Mouse (Mus musculus) thymus, postnatal 10 days (tissue): ENCODE data around the gene Lrrfip1.

ENCODE experiments used
- DNase-seq, 2 experiments: peaks; one replicate each; pipeline ENCODE4 v3.0.0; 2021; ENCODE audit warnings: low spot score in 2 of 2

The Lrrfip1 gene

GRCm38 (mm10) chr1:91085686-91086085 lies 87.1 kb downstream of the Lrrfip1 start:
- no peak for DNase-seq

GRCm38 (mm10) chr1:91086325-91086724 lies 87.8 kb downstream of the Lrrfip1 start:
- no peak for DNase-seq

- no peak for DNase-seq
These were observed 88.2 kb downstream of the Lrrfip1 start for GRCm38 (mm10) chr1:91086748-91087147.

- DNase-seq = no peak
These were observed 89.5 kb downstream of the Lrrfip1 start for GRCm38 (mm10) chr1:91088027-91088426.

GRCm38 (mm10) chr1:91088941-91089340 lies 90.4 kb downstream of the Lrrfip1 start:
- no peak for DNase-seq

GRCm38 (mm10) chr1:91090456-91090855 lies 91.9 kb downstream of the Lrrfip1 start:
- DNase-seq = no peak

GRCm38 (mm10) chr1:91092451-91092850 lies 93.9 kb downstream of the Lrrfip1 start:
- no peak for DNase-seq

- DNase-seq = no peak
These were observed 94.8 kb downstream of the Lrrfip1 start for GRCm38 (mm10) chr1:91093296-91093695.

- DNase-seq = no peak
These were observed 95.5 kb downstream of the Lrrfip1 start for GRCm38 (mm10) chr1:91094001-91094400.

GRCm38 (mm10) chr1:91095258-91095657 lies 96.7 kb downstream of the Lrrfip1 start:
- peak; percentile 24 to 44 for DNase-seq

- no peak for DNase-seq
These were observed 97.3 kb downstream of the Lrrfip1 start for GRCm38 (mm10) chr1:91095853-91096252.

- peak; percentile 69 to 71 for DNase-seq
These were observed 98.0 kb downstream of the Lrrfip1 start for GRCm38 (mm10) chr1:91096490-91096889.

- DNase-seq = peak; percentile 40 to 41
These were observed 98.8 kb downstream of the Lrrfip1 start for GRCm38 (mm10) chr1:91097283-91097834.

- peak; percentile 71 to 85 for DNase-seq
These were observed 100.3 kb downstream of the Lrrfip1 start for GRCm38 (mm10) chr1:91098887-91099286.

GRCm38 (mm10) chr1:91101709-91102440 lies 103.3 kb downstream of the Lrrfip1 start:
- no peak for DNase-seq

GRCm38 (mm10) chr1:91103366-91103983 lies 104.9 kb downstream of the Lrrfip1 start:
- DNase-seq = no peak

- DNase-seq = no peak
These were observed 109.0 kb downstream of the Lrrfip1 start for GRCm38 (mm10) chr1:91107548-91107947.

GRCm38 (mm10) chr1:91109302-91109701 lies 110.8 kb downstream of the Lrrfip1 start:
- no peak for DNase-seq

- DNase-seq = no peak
These were observed 113.6 kb downstream of the Lrrfip1 start for GRCm38 (mm10) chr1:91112171-91112570.

- DNase-seq = no peak
These were observed 114.1 kb downstream of the Lrrfip1 start for GRCm38 (mm10) chr1:91112606-91113005.

GRCm38 (mm10) chr1:91122121-91122520 lies 123.6 kb downstream of the Lrrfip1 start:
- no peak for DNase-seq

GRCm38 (mm10) chr1:91123004-91123403 lies 124.5 kb downstream of the Lrrfip1 start:
- DNase-seq = no peak

GRCm38 (mm10) chr1:91123466-91123865 lies 124.9 kb downstream of the Lrrfip1 start:
- no peak for DNase-seq
